Mouse (Mus musculus) midbrain, embryonic 10.5 days (tissue): ENCODE measurements around the gene Gm20605. TPM values are rescaled to one million over a fixed set of nuclear protein-coding genes. Genes with fewer than 3 reads are reported as not detected.

ENCODE experiments used
- DNase-seq: peaks from one replicate; pipeline ENCODE4 v3.0.0-alpha.2; 2017; ENCODE audit warnings: low spot score
- H3K27ac ChIP-seq: fragments of 300-500 bp; sonication (generic); replicated peaks from 2 replicates; pipeline ENCODE4 v1.5.1; 2016; ENCODE audit warnings: mild to moderate bottlenecking
- H3K27me3 ChIP-seq: fragments of 300-500 bp; sonication (generic); 2 replicates; pipeline ENCODE4 v1.6.1; 2016; ENCODE audit warnings: low read depth, mild to moderate bottlenecking; ENCODE audit not compliant: poor library complexity, severe bottlenecking
- H3K36me3 ChIP-seq: fragments of 300-500 bp; sonication (generic); 2 replicates; pipeline ENCODE4 v1.6.1; 2016; ENCODE audit warnings: mild to moderate bottlenecking, moderate library complexity
- H3K4me1 ChIP-seq: fragments of 300-500 bp; sonication (generic); 2 replicates; pipeline ENCODE4 v1.6.1; 2016
- H3K4me3 ChIP-seq: fragments of 300-500 bp; sonication (generic); 2 replicates; pipeline ENCODE4 v1.5.1; 2016; ENCODE audit warnings: mild to moderate bottlenecking, moderate library complexity
- H3K9me3 ChIP-seq: fragments of 300-500 bp; sonication (generic); replicated peaks from 2 replicates; pipeline ENCODE4 v1.6.1; 2016; ENCODE audit warnings: mild to moderate bottlenecking
- WGBS: fragments of 180-500 bp; shearing (Covaris S2); methylation state at CpG from one replicate; pipeline ENCODE4 v1.1.7; 2016; 5-methylcytosine and 5-hydroxymethylcytosine counted together
- polyA plus RNA-seq: library from polyadenylated mRNA; unstranded; fragments of >200 nt; fragmentation: Nextera tagmentation; extraction: Ambion mirVana; gene quantifications from 2 replicates; pipeline ENCODE4 v1.2.1, GENCODE M21; 2016

Gene Gm20605
- polyA plus RNA-seq, 1 experiment from 2014 or later, result 14.0 TPM

- 90% methylated on average over 11 of the region's 11 CpGs for WGBS
- no peaks in the 10 kb centered on the region for H3K9me3 ChIP-seq
These were observed 4.9 kb upstream of the Gm20605 start for GRCm38 (mm10) chr5:137623937-137624530.

DNA sequence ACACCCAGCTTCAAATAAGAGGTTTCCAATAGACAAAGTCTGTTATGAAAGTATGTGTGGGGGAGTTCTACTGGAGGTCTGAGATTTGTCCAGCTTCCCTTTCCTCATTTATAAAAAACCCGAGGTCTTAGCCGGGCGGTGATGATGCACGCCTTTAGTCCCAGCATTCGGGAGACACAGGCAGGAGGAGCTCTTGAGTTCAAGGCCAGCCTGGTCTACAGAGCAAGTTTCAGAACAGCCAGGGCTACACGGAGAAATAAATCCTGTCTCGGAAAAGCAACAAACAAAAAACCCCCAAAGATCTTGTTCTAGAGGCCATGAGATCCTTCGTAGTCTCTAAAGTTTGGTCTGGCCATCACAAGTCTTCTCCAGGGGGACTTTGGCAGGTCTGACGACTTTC lies 984 bp upstream of the Gm20605 start:
- H3K9me3 ChIP-seq, result no peaks in the 10 kb centered on the region
- WGBS, result 7% methylated on average over 9 of the region's 9 CpGs
- H3K27ac ChIP-seq, result peak overlapping the region; percentile 92
- no peaks in the 10 kb centered on the region for H3K27me3 ChIP-seq
- DNase-seq, result no peak
- peaks cover 15% of the 10 kb centered on the region; the same call in 1 of the 2 replicates for H3K36me3 ChIP-seq
- H3K4me3 ChIP-seq, result peak overlapping the region; percentile 94
- peaks cover 62% of the 10 kb centered on the region for H3K4me1 ChIP-seq

More at GRCm38 (mm10) chr5:137623937-137624530, 4.9 kb upstream of the Gm20605 start:
- DNase-seq, result no peak
- Histone ChIP-seq H3K4me3 (no peak overlapping the region), H3K27ac (no peak overlapping the region), H3K36me3 (no peaks in the 10 kb centered on the region), H3K4me1 (peaks cover 29% of the 10 kb centered on the region), H3K27me3 (no peaks in the 10 kb centered on the region)

- 1% methylated on average over 23 of the region's 23 CpGs for WGBS
- peak overlapping the region; percentile 96 for H3K27ac ChIP-seq
- H3K9me3 ChIP-seq, result no peaks in the 10 kb centered on the region
- H3K4me1 ChIP-seq, result peaks cover 71% of the 10 kb centered on the region
- peaks cover 27% of the 10 kb centered on the region for H3K36me3 ChIP-seq
- H3K27me3 ChIP-seq, result no peaks in the 10 kb centered on the region
- H3K4me3 ChIP-seq, result peak overlapping the region; percentile 94
- no peak for DNase-seq
These were observed 339 bp downstream of the Gm20605 start for GRCm38 (mm10) chr5:137629306-137629721.

GRCm38 (mm10) chr5:137629906-137630545 lies 1.1 kb downstream of the Gm20605 start:
- 28% methylated on average over 6 of the region's 6 CpGs for WGBS
- Histone ChIP-seq H3K27me3 (no peaks in the 10 kb centered on the region), H3K9me3 (no peaks in the 10 kb centered on the region), H3K4me1 (peaks cover 65% of the 10 kb centered on the region), H3K36me3 (peaks cover 34% of the 10 kb centered on the region), H3K4me3 (peak overlapping the region; percentile 94), H3K27ac (peak overlapping the region; percentile 96)
- DNase-seq, result no peak

DNA sequence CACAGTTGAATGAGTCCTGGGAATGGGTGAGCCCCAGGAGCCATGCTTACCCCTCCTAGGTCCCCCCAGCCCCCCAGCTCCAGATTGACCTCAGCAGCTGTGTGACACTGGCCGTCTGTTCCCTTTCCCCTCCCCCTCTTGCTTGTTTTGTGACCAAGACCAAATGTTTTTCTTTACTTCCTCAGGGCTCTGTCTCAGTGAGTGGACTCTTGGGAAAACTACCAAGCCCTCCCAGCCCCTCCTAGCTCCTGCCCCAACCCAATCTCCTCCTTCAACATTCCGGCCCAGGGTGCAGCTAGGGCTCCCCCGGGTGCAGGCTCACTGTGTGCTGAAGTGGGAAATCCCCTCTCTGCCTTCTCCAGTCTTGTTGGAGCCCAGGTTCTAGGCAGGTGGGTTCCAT lies 1.6 kb downstream of the Gm20605 start:
- 50% methylated on average over 3 of the region's 3 CpGs for WGBS
- peaks cover 40% of the 10 kb centered on the region for H3K36me3 ChIP-seq
- peak overlapping the region; percentile 96 for H3K27ac ChIP-seq
- H3K9me3 ChIP-seq, result no peaks in the 10 kb centered on the region
- H3K4me1 ChIP-seq, result peaks cover 60% of the 10 kb centered on the region
- peak overlapping the region; percentile 94 for H3K4me3 ChIP-seq
- no peak for DNase-seq
- H3K27me3 ChIP-seq, result no peaks in the 10 kb centered on the region

GRCm38 (mm10) chr5:137631171-137631570 lies 2.2 kb downstream of the Gm20605 start:
- WGBS, result 75% methylated on average over 9 of the region's 9 CpGs
- Histone ChIP-seq H3K27ac (peak overlapping the region; percentile 96), H3K9me3 (no peaks in the 10 kb centered on the region), H3K4me1 (peaks cover 56% of the 10 kb centered on the region), H3K27me3 (no peaks in the 10 kb centered on the region), H3K4me3 (peak overlapping the region; percentile 94), H3K36me3 (peaks cover 46% of the 10 kb centered on the region)
- no peak for DNase-seq

DNA sequence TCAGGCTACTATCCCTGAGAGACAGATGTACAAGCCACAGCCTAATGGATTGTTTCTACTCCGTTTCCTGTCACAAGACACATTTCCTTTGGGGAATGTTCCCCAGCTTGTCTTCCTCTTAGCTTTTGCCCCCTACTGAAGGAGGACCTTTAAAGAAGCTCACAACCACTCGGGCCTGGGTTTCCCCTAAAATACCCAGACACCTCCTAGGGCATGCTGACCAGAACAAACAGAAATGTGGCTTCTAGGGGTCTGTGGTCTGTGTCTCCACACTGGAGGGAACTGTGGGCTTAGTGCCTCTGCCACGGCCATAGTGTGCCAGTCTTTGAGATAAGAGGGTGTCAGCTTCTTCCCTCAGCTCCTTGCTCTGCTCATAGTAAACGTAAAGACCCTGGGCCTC lies 2.6 kb downstream of the Gm20605 start:
- H3K27ac ChIP-seq, result peak overlapping the region; percentile 96; the same call in 1 of the 2 replicates
- no peak for DNase-seq
- 79% methylated on average over 4 of the region's 4 CpGs for WGBS
- peaks cover 56% of the 10 kb centered on the region for H3K4me1 ChIP-seq
- H3K4me3 ChIP-seq, result peak overlapping the region; percentile 94; the same call in 1 of the 2 replicates
- H3K9me3 ChIP-seq, result no peaks in the 10 kb centered on the region
- H3K36me3 ChIP-seq, result peaks cover 50% of the 10 kb centered on the region
- no peaks in the 10 kb centered on the region for H3K27me3 ChIP-seq

DNA sequence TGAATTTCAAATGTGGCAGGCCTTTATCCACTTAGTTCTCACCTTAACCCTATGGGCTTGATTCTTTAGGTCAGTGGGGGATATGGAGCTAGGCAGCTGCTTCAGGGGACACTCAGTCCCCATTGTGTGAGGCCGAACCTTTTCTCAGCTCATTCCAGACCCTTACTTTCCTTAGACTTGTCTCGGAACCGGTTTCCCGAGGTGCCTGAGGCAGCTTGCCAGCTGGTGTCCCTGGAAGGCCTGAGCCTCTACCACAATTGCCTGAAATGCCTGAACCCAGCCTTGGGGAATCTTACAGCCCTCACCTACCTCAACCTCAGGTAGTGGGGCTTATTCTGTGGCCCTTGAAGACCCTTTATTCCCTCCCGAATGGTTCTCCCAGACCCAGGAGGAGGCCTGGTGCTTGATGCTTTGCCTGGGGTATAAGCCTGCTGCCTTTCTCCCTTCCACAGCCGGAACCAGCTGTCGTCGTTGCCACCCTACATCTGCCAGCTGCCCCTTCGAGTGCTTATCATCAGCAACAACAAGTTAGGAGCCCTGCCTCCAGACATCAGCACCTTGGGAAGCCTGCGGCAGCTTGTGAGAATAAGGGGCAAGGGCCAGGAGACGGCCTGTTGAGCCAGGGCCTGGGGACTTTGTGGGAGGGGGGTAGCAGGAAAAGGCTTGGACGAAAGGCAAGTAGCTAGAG lies 4.6 kb downstream of the Gm20605 start:
- DNase-seq, result no peak
- Histone ChIP-seq H3K4me3 (no peak overlapping the region), H3K27me3 (no peaks in the 10 kb centered on the region), H3K9me3 (no peaks in the 10 kb centered on the region), H3K36me3 (peaks cover 70% of the 10 kb centered on the region), H3K27ac (no peak overlapping the region; the same call in 1 of the 2 replicates), H3K4me1 (peaks cover 43% of the 10 kb centered on the region)
- 86% methylated on average over 12 of the region's 12 CpGs for WGBS

GRCm38 (mm10) chr5:137639472-137639871 lies 10.5 kb downstream of the Gm20605 start:
- peaks cover 4% of the 10 kb centered on the region; the same call in 1 of the 2 replicates for H3K4me1 ChIP-seq
- no peaks in the 10 kb centered on the region for H3K9me3 ChIP-seq
- no peak overlapping the region for H3K4me3 ChIP-seq
- H3K27me3 ChIP-seq, result peaks cover 25% of the 10 kb centered on the region
- peaks cover 84% of the 10 kb centered on the region for H3K36me3 ChIP-seq
- DNase-seq, result no peak
- H3K27ac ChIP-seq, result no peak overlapping the region
- 90% methylated on average over 7 of the region's 7 CpGs for WGBS

DNA sequence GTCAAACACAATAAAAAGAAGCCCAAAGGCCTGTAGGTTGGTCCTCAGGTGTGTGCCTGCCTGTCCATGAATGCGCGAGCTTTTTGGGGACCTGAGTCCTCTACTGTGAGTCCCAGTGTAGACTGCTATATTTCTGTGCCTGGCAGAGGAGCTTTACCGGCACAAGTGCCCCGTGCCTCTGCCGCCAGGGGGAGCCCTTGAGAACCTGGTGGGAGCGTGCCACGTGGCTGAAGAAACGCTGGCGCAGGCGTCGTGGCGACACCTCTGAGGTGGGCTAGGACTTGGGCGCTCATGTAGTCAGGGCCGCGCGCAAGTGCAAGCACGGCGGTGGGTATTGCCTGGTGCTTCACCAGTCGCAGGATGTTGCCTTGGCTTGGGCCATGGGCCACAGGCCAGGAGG lies 12.1 kb downstream of the Gm20605 start, which contains the start of gene Sap25:
TSS of gene Sap25 (plus strand) at position 281 of the 400 bp plus-strand sequence.
- Histone ChIP-seq H3K4me3 (no peak within 1 kb of the TSS), H3K27ac (no peak within 1 kb of the TSS), H3K27me3 (peaks cover 40% of the 10 kb centered on the region), H3K9me3 (no peaks in the 10 kb centered on the region), H3K36me3 (peaks cover 68% of the 10 kb centered on the region), H3K4me1 (peaks cover 17% of the 10 kb centered on the region)
- no peak for DNase-seq
- 89% methylated on average over 19 of the region's 19 CpGs for WGBS

GRCm38 (mm10) chr5:137642886-137643285 lies 13.9 kb downstream of the Gm20605 start:
- H3K27me3 ChIP-seq, result peaks cover 55% of the 10 kb centered on the region
- DNase-seq, result no peak
- H3K4me1 ChIP-seq, result peaks cover 17% of the 10 kb centered on the region
- H3K36me3 ChIP-seq, result peaks cover 50% of the 10 kb centered on the region
- no peak overlapping the region for H3K4me3 ChIP-seq
- no peaks in the 10 kb centered on the region for H3K9me3 ChIP-seq
- WGBS, result 57% methylated on average over 4 of the region's 4 CpGs
- H3K27ac ChIP-seq, result no peak overlapping the region

GRCm38 (mm10) chr5:137644484-137644883 lies 15.5 kb downstream of the Gm20605 start:
- DNase-seq, result no peak
- Histone ChIP-seq H3K9me3 (no peaks in the 10 kb centered on the region), H3K36me3 (peaks cover 34% of the 10 kb centered on the region), H3K27ac (0 out of 2 replicates have a peak overlapping the region, but pooled peaks have one; percentile 1), H3K4me3 (peak overlapping the region; percentile 23; the same call in 1 of the 2 replicates), H3K4me1 (peaks cover 27% of the 10 kb centered on the region), H3K27me3 (peaks cover 55% of the 10 kb centered on the region)
- 38% methylated on average over 19 of the region's 19 CpGs for WGBS
